Mouse (Mus musculus) limb, embryonic 14.5 days (tissue): ENCODE results near the gene Sipa1l2. TPM values are rescaled to one million over a fixed set of nuclear protein-coding genes. Genes with fewer than 3 reads are reported as not detected.

ENCODE experiments used
- ATAC-seq: fragments of 200-750 bp; cut with Nextera tagmentation; 2 replicates; pipeline ENCODE4 v1.8.0; 2017; ENCODE audit warnings: low read depth, moderate number of reproducible peaks, moderate TSS enrichment; ENCODE audit not compliant: low FRiP score
- DNase-seq: peaks from one replicate; pipeline ENCODE4 v3.0.0-alpha.2; 2015; ENCODE audit warnings: low spot score
- H3K27ac ChIP-seq: fragments of 300-500 bp; sonication (generic); replicated peaks from 2 replicates; pipeline ENCODE4 v1.5.1; 2014; ENCODE audit warnings: low read depth, mild to moderate bottlenecking, low read length, moderate library complexity, mixed read lengths
- H3K27me3 ChIP-seq: fragments of 300-500 bp; sonication (generic); 2 replicates; pipeline ENCODE4 v1.6.1; 2014; ENCODE audit warnings: low read length, mixed read lengths; ENCODE audit not compliant: control insufficient read depth, insufficient read depth
- H3K36me3 ChIP-seq: fragments of 300-500 bp; sonication (generic); 2 replicates; pipeline ENCODE4 v1.6.1; 2014; ENCODE audit warnings: mild to moderate bottlenecking, low read length, moderate library complexity, mixed read lengths; ENCODE audit not compliant: control insufficient read depth, insufficient read depth
- H3K4me1 ChIP-seq: fragments of 300-500 bp; sonication (generic); 2 replicates; pipeline ENCODE4 v1.6.1; 2014; ENCODE audit warnings: antibody characterized with exemption, low read length, mixed read lengths; ENCODE audit not compliant: control insufficient read depth, insufficient read depth
- H3K4me2 ChIP-seq: fragments of 300-500 bp; sonication (generic); replicated peaks from 2 replicates; pipeline ENCODE4 v1.6.1; 2014; ENCODE audit warnings: low read depth, mild to moderate bottlenecking, low read length, moderate library complexity; ENCODE audit not compliant: severe bottlenecking
- H3K4me3 ChIP-seq: fragments of 300-500 bp; sonication (generic); replicated peaks from 2 replicates; pipeline ENCODE4 v1.5.1; 2014; ENCODE audit warnings: low read length
- H3K9ac ChIP-seq: fragments of 300-500 bp; sonication (generic); 2 replicates; pipeline ENCODE4 v1.6.1; 2014; ENCODE audit warnings: mild to moderate bottlenecking, low read depth, low read length, moderate library complexity; ENCODE audit not compliant: severe bottlenecking
- H3K9me3 ChIP-seq: fragments of 300-500 bp; sonication (generic); 2 replicates; pipeline ENCODE4 v1.6.1; 2016; ENCODE audit warnings: low read length; ENCODE audit not compliant: control insufficient read depth
- POLR2A ChIP-seq: fragments of 200-500 bp; IDR thresholded peaks from 2 replicates; pipeline ENCODE4 v1.8.0; 2012; ENCODE audit warnings: inconsistent platforms, mild to moderate bottlenecking, moderate library complexity, borderline replicate concordance; ENCODE audit not compliant: insufficient read depth, insufficient read length; ENCODE audit errors: extremely low read depth
- WGBS: fragments of 180-500 bp; shearing (Covaris S2); extraction: QIAGEN DNeasy Blood & Tissue Kit; methylation state at CpG from one replicate; pipeline ENCODE4 v1.1.7; 2014; 5-methylcytosine and 5-hydroxymethylcytosine counted together
- polyA plus RNA-seq, 2 experiments: library from polyadenylated mRNA; depleted of rRNA in 1 of 2; stranded (reverse) in 1 of 2; unstranded in 1 of 2; fragments of >200 nt; fragmentation: Nextera tagmentation in 1 of 2; extraction: Ambion mirVana in 1 of 2; gene quantifications; 2 replicates each; pipeline versions ENCODE4 v1.2.1 to v1.2.3; 2012 to 2014

The Sipa1l2 gene
- polyA plus RNA-seq, 2 experiments = 11.6 to 21.6 TPM

- no peak for ATAC-seq
- H3K4me1 ChIP-seq = peaks cover 2% of the 10 kb centered on the region; the same call in 1 of the 2 replicates
- no peaks in the 10 kb centered on the region for H3K9me3 ChIP-seq
- H3K4me3 ChIP-seq = no peak overlapping the region
- H3K9ac ChIP-seq = no peak overlapping the region
- WGBS = 69% methylated on average over 6 of the region's 6 CpGs
- DNase-seq = no peak
- H3K4me2 ChIP-seq = no peak overlapping the region
- no peak overlapping the region for H3K27ac ChIP-seq
- H3K27me3 ChIP-seq = no peaks in the 10 kb centered on the region
- H3K36me3 ChIP-seq = peaks cover 18% of the 10 kb centered on the region
- TF ChIP-seq POLR2A = no peak
Observed at GRCm38 (mm10) chr8:125493254-125493815, 76.3 kb downstream of the Sipa1l2 start.

- ATAC-seq (no peak), DNase-seq (no peak)
- Histone ChIP-seq H3K27me3 (no peaks in the 10 kb centered on the region), H3K9ac (no peak overlapping the region), H3K4me2 (no peak overlapping the region), H3K9me3 (no peaks in the 10 kb centered on the region), H3K4me1 (no peaks in the 10 kb centered on the region), H3K36me3 (peaks cover 21% of the 10 kb centered on the region), H3K4me3 (no peak overlapping the region), H3K27ac (no peak overlapping the region)
- no peak for TF ChIP-seq POLR2A
- WGBS = 73% methylated on average over 11 of the region's 11 CpGs
Observed at GRCm38 (mm10) chr8:125492416-125492815, 77.2 kb downstream of the Sipa1l2 start.

GRCm38 (mm10) chr8:125488747-125489146 lies 80.9 kb downstream of the Sipa1l2 start:
- Histone ChIP-seq H3K4me3 (no peak overlapping the region), H3K36me3 (peaks cover 21% of the 10 kb centered on the region), H3K9me3 (no peaks in the 10 kb centered on the region), H3K27me3 (no peaks in the 10 kb centered on the region), H3K4me1 (peaks cover 11% of the 10 kb centered on the region), H3K27ac (no peak overlapping the region), H3K9ac (no peak overlapping the region), H3K4me2 (no peak overlapping the region)
- DNase-seq = no peak
- TF ChIP-seq POLR2A = no peak
- no peak for ATAC-seq
- WGBS = 45% methylated on average over 1 of the region's 1 CpGs

- ATAC-seq = no peak
- TF ChIP-seq POLR2A = no peak
- peaks cover 13% of the 10 kb centered on the region for H3K4me1 ChIP-seq
- H3K4me2 ChIP-seq = no peak overlapping the region
- no peaks in the 10 kb centered on the region for H3K27me3 ChIP-seq
- no peak for DNase-seq
- no peak overlapping the region for H3K9ac ChIP-seq
- no peaks in the 10 kb centered on the region for H3K9me3 ChIP-seq
- no peak overlapping the region for H3K4me3 ChIP-seq
- WGBS = 89% methylated on average over 3 of the region's 3 CpGs
- peaks cover 20% of the 10 kb centered on the region for H3K36me3 ChIP-seq
- no peak overlapping the region for H3K27ac ChIP-seq
Observed at GRCm38 (mm10) chr8:125485715-125486114, 83.9 kb downstream of the Sipa1l2 start.

- 46% methylated on average over 7 of the region's 7 CpGs for WGBS
- H3K4me3 ChIP-seq = no peak overlapping the region
- peaks cover 27% of the 10 kb centered on the region for H3K36me3 ChIP-seq
- H3K4me2 ChIP-seq = no peak overlapping the region
- no peak for DNase-seq
- H3K9me3 ChIP-seq = no peaks in the 10 kb centered on the region
- no peaks in the 10 kb centered on the region for H3K27me3 ChIP-seq
- no peak overlapping the region for H3K27ac ChIP-seq
- no peak for ATAC-seq
- TF ChIP-seq POLR2A = no peak
- no peak overlapping the region for H3K9ac ChIP-seq
- peaks cover 13% of the 10 kb centered on the region for H3K4me1 ChIP-seq
Observed at GRCm38 (mm10) chr8:125484530-125485196, 84.9 kb downstream of the Sipa1l2 start.
